Mouse (Mus musculus): Measurements from ENCODE around the gene Ppie. TPM values are rescaled to one million over a fixed set of nuclear protein-coding genes. Genes with fewer than 3 reads are reported as not detected.

Gene Ppie
- polyA plus RNA-seq (2012; rRNA removed): 16.7 and 18.0 TPM in 2 replicates

DNA sequence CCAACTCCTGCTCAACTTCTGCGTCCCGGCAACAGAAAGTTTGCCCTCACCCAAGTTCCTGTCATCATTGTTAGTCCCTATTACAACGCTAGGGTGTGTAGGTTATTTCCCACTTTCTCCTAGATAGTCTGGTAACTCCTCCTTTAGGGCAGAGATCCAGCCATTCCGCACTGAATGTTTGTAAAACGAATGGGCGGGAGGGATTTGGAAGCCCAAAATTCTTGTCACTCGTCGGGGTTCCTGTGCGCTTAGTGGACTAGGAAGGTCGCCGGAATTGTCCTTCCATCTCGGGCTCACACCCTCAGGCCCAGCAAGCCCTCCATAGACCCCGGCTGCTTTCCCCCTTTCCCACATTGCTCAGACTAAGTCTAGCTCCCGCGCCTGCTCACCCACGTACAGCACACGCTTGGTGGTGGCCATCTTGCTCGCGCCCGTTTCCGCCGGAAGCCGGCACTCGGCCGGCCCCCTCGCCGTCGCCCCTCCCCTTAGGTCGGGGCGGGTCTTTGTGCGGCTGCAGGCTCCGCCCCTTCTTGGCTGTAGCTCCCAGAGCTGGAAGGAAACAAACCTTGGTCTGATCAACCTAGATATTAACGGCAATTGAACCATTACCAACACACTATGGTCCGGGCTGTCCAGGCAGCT, at the start of gene Ppie:
Ppie (minus strand) TSS at position 439 of the 642 bp plus-strand sequence.
- TF ChIP-seq CTCF (IDR thresholded peaks at IDR 0.05; ENCODE audit: control insufficient read depth, insufficient read depth, insufficient replicate concordance, low read depth, low read length) (no peak), POLR2A (IDR thresholded peaks at IDR 0.05; ENCODE audit: control insufficient read depth, low read depth, low read length) (peak; percentile 93)

DNA sequence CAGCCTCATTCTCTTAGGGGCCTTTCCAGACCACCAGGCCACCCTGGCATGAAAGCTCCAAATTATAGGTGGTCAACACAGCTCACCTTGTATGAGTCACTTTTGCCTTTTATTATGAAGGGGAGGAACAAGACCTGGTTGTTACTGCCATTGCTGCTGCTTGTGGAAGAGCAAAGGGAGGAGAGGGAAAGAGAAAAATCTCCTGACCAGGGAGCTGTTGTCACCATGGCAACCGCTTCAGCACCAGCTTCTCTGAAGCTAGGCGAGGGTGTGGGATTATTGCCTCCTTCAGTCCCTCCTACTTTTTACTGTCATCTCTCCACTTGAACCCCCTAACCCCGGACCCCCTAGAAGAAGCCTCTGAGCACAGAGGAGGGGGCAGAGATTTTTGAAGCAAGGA, 45.1 kb upstream of the Ppie start:
- no peaks in the 10 kb centered on the region for H3K27me3 ChIP-seq (ENCODE audit: control insufficient read depth, insufficient read depth, low read length)
- no peak overlapping the region for H3K27ac ChIP-seq (ENCODE audit: control insufficient read depth, insufficient read depth, low read depth, low read length)
- no peaks in the 10 kb centered on the region for H3K36me3 ChIP-seq (ENCODE audit: control insufficient read depth, insufficient read depth, low read length)
- peak overlapping the region; percentile 27; the same call in 1 of the 2 replicates for H3K4me3 ChIP-seq (ENCODE audit: control insufficient read depth, low read depth, low read length)
- peaks cover 24% of the 10 kb centered on the region for H3K4me1 ChIP-seq (ENCODE audit: control insufficient read depth, insufficient read depth, low read length)
- TF ChIP-seq POLR2A (IDR thresholded peaks at IDR 0.05; ENCODE audit: control insufficient read depth, low read depth, low read length): no peak
- TF ChIP-seq CTCF (IDR thresholded peaks at IDR 0.05; ENCODE audit: control insufficient read depth, insufficient read depth, insufficient replicate concordance, low read depth, low read length): no peak

More for the DNA sequence above, at the start of gene Ppie:
- peak within 1 kb of the TSS; percentile 99 for H3K4me3 ChIP-seq (ENCODE audit: control insufficient read depth, low read depth, low read length)
- peaks cover 1% of the 10 kb centered on the region; the same call in 1 of the 2 replicates for H3K36me3 ChIP-seq (ENCODE audit: control insufficient read depth, insufficient read depth, low read length)
- no peaks in the 10 kb centered on the region for H3K27me3 ChIP-seq (ENCODE audit: control insufficient read depth, insufficient read depth, low read length)
- peak within 1 kb of the TSS; percentile 89 for H3K27ac ChIP-seq (ENCODE audit: control insufficient read depth, insufficient read depth, low read depth, low read length)
- H3K4me1 ChIP-seq (ENCODE audit: control insufficient read depth, insufficient read depth, low read length): peaks cover 7% of the 10 kb centered on the region; the same call in 1 of the 2 replicates

DNA sequence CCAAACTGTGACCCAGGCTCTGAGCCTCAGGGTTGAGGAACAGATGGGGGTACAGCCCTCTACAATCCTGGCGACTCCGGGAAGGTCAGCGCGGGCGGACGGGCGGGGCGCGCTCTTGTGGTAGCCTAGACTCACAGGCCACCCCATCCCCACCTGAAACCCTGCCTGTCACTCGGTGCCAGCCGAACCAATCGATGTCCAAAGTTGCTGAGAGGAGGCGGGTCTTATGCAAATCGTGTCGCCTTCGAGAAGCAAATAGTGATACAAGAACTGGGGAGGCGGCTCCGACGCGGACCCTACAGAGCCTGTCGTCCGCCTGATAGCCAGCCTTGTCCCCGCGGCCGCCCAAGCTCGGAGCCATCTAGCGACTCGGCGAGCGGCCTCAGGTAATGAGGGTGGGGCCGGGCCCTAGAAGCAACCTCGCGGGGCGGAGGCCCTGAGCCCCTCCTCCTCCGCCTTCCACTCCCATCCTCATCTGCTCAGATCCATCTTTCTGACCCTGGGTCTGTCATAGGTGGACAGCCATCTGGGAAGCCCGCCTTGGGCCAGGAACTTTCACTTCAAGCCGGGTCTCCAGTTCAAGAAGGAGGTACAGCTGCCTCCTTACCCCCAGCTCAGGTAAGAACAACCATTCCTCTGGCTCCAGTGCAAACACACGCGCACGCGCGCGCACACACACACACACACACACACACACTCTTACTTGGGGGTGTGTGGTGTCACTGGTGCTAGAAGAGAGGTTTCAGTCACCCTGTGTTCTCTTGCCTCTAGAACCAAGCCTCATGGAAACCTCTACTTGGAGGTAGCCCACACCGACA, 43.7 kb upstream of the Ppie start:
- peak overlapping the region; percentile 78 for H3K4me3 ChIP-seq (ENCODE audit: control insufficient read depth, low read depth, low read length)
- TF ChIP-seq CTCF (IDR thresholded peaks at IDR 0.05; ENCODE audit: control insufficient read depth, insufficient read depth, insufficient replicate concordance, low read depth, low read length) (no peak), POLR2A (IDR thresholded peaks at IDR 0.05; ENCODE audit: control insufficient read depth, low read depth, low read length) (0 out of 2 replicates have a peak, but pooled peaks have one; percentile 14)
- peaks cover 17% of the 10 kb centered on the region for H3K4me1 ChIP-seq (ENCODE audit: control insufficient read depth, insufficient read depth, low read length)
- H3K36me3 ChIP-seq (ENCODE audit: control insufficient read depth, insufficient read depth, low read length): no peaks in the 10 kb centered on the region
- no peaks in the 10 kb centered on the region for H3K27me3 ChIP-seq (ENCODE audit: control insufficient read depth, insufficient read depth, low read length)
- no peak overlapping the region for H3K27ac ChIP-seq (ENCODE audit: control insufficient read depth, insufficient read depth, low read depth, low read length)

DNA sequence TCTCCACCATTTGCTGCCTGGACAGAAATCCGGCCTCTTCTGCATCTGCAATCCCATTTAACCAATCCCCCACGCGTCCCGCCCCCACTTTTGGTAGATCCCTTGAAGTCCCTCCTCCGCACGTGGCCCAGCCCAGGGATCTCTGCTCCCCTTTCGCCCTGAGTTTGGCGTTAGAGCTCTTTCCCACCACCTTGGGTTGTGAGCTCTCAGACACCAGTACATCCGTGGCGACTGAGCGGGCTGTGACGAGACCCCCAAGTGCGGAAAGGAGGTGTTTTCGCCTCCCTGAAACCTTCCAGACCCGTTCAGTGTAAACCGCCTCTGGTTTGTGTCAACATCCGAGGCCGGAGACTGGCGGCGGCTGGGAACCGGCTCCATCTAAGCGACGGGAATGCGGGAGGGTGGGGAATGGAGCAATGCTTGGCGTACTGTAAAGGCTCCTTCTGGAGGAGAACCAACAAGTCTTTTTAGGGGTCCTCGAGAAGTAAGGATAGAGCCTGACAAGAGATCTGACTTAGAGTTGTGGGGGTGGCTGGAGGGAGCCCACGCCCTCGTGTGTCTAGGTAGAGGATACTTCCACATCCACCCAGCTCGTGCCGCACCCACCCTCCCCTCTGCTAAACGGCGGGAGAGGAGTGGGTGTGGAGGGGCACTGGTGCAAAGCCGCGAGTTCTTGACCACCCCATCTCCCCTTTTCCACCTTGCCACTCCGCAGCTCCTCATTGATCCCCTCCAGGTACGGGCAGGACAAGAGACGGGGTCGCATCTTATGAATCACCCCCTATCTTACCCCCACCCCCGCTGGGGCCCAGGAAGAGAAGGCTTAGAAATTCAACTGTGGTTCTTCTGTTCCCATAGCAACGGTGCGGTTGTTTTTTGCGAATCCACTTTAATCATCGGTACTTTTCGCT, 42.8 kb upstream of the Ppie start, which contains the start of gene Hpcal4:
Hpcal4 (plus strand) TSS at position 900 of the 911 bp plus-strand sequence.
- no peak within 1 kb of the TSS for H3K27ac ChIP-seq (ENCODE audit: control insufficient read depth, insufficient read depth, low read depth, low read length)
- H3K4me3 ChIP-seq (ENCODE audit: control insufficient read depth, low read depth, low read length): peak within 1 kb of the TSS; percentile 78
- H3K4me1 ChIP-seq (ENCODE audit: control insufficient read depth, insufficient read depth, low read length): peaks cover 16% of the 10 kb centered on the region
- no peaks in the 10 kb centered on the region for H3K27me3 ChIP-seq (ENCODE audit: control insufficient read depth, insufficient read depth, low read length)
- TF ChIP-seq POLR2A (IDR thresholded peaks at IDR 0.05; ENCODE audit: control insufficient read depth, low read depth, low read length) (no peak), CTCF (IDR thresholded peaks at IDR 0.05; ENCODE audit: control insufficient read depth, insufficient read depth, insufficient replicate concordance, low read depth, low read length) (no peak)
- H3K36me3 ChIP-seq (ENCODE audit: control insufficient read depth, insufficient read depth, low read length): no peaks in the 10 kb centered on the region

DNA sequence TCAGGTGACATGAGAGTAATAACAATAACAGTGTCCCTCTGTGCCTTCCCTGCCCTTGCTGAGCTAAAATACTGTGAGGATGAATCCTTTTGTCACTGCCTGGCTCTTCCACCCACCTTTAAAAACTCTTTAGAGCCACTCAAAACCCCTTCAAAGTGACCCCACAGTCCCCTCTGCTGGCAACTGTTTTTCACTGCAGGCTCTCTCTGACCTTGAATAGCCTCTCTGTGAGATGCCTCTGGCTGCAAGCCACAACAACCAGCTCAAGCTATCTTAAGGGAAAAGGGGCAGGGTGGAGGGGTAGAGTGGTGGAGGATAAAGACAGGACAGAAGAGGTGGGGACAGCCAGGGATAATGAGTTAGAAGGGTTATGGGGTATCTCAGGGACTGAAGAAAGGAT, 32.1 kb upstream of the Ppie start:
- TF ChIP-seq CTCF (IDR thresholded peaks at IDR 0.05; ENCODE audit: control insufficient read depth, insufficient read depth, insufficient replicate concordance, low read depth, low read length) (no peak), POLR2A (IDR thresholded peaks at IDR 0.05; ENCODE audit: control insufficient read depth, low read depth, low read length) (no peak)
- H3K4me3 ChIP-seq (ENCODE audit: control insufficient read depth, low read depth, low read length): no peak overlapping the region
- no peak overlapping the region for H3K27ac ChIP-seq (ENCODE audit: control insufficient read depth, insufficient read depth, low read depth, low read length)
- no peaks in the 10 kb centered on the region for H3K27me3 ChIP-seq (ENCODE audit: control insufficient read depth, insufficient read depth, low read length)
- no peaks in the 10 kb centered on the region for H3K4me1 ChIP-seq (ENCODE audit: control insufficient read depth, insufficient read depth, low read length)
- H3K36me3 ChIP-seq (ENCODE audit: control insufficient read depth, insufficient read depth, low read length): no peaks in the 10 kb centered on the region

DNA sequence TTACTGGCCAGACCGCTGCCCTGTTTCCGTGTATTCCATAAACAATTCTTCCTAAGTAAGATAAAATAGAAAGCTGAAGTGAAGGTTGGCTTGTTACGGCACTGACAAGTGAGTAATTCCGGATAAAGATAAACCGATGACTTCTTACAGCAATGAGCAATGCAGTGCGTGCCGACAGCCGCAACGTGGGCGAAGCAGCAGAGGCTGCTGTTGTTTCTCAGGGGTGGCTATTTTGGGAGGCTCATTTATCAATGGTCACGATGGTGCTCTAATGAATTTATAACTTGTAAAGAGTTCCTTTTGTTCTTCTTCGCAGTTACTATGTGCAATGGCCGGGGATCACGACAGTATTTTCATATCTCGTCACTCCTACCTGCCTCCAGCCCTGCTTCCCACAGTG, 24.4 kb upstream of the Ppie start:
- TF ChIP-seq POLR2A (IDR thresholded peaks at IDR 0.05; ENCODE audit: control insufficient read depth, low read depth, low read length) (no peak), CTCF (IDR thresholded peaks at IDR 0.05; ENCODE audit: control insufficient read depth, insufficient read depth, insufficient replicate concordance, low read depth, low read length) (no peak)
- H3K4me1 ChIP-seq (ENCODE audit: control insufficient read depth, insufficient read depth, low read length): peaks cover 4% of the 10 kb centered on the region; the same call in 1 of the 2 replicates
- H3K4me3 ChIP-seq (ENCODE audit: control insufficient read depth, low read depth, low read length): no peak overlapping the region
- H3K36me3 ChIP-seq (ENCODE audit: control insufficient read depth, insufficient read depth, low read length): no peaks in the 10 kb centered on the region
- no peak overlapping the region for H3K27ac ChIP-seq (ENCODE audit: control insufficient read depth, insufficient read depth, low read depth, low read length)
- H3K27me3 ChIP-seq (ENCODE audit: control insufficient read depth, insufficient read depth, low read length): no peaks in the 10 kb centered on the region

All from testis, adult 2 months (tissue).